Mouse (Mus musculus) liver, embryonic 14.5 days (tissue): ENCODE measurements at regions not wholly inside any gene's neighbourhood (a gene's known extent, or its start where the extent isn't known, plus 50 kb on each side); places are given as distances from the start of the nearest gene placed in this dataset.

Experiments
- ATAC-seq: fragments of 200-750 bp; cut with Nextera tagmentation; 2 replicates; pipeline ENCODE4 v1.8.0; 2017; ENCODE audit warnings: moderate number of reproducible peaks, mild to moderate bottlenecking, moderate library complexity; ENCODE audit not compliant: insufficient read depth
- DNase-seq, 3 experiments: peaks; one replicate each; pipeline ENCODE4 v3.0.0-alpha.2; 2012 to 2013; ENCODE audit warnings: low read depth in 3 of 3, low spot score in 3 of 3
- H3K27ac ChIP-seq: fragments of 300-500 bp; sonication (generic); 2 replicates; pipeline ENCODE4 v1.5.1; 2014; ENCODE audit warnings: moderate library complexity, mild to moderate bottlenecking, control low read depth, inconsistent platforms
- H3K27me3 ChIP-seq: fragments of 300-500 bp; sonication (generic); 2 replicates; pipeline ENCODE4 v1.6.1; 2014; ENCODE audit warnings: mild to moderate bottlenecking, low read length, moderate library complexity; ENCODE audit not compliant: control insufficient read depth, insufficient read depth
- H3K36me3 ChIP-seq: fragments of 300-500 bp; sonication (generic); replicated peaks from 2 replicates; pipeline ENCODE4 v1.6.1; 2014; ENCODE audit warnings: low read depth; ENCODE audit not compliant: control insufficient read depth, insufficient read depth
- H3K4me1 ChIP-seq, 2 experiments: fragments of 200-500 bp in 1 of 2; fragments of 300-500 bp in 1 of 2; sonication (generic) in 1 of 2; replicated peaks; 2 replicates each; pipeline ENCODE4 v1.6.1; 2012 to 2014; ENCODE audit warnings: antibody characterized with exemption in 1 of 2, inconsistent platforms in 1 of 2, low read length in 1 of 2; ENCODE audit not compliant: control insufficient read depth in 2 of 2, insufficient read depth in 2 of 2
- H3K4me2 ChIP-seq: fragments of 300-500 bp; sonication (generic); 2 replicates; pipeline ENCODE4 v1.6.1; 2014; ENCODE audit warnings: low read depth, mild to moderate bottlenecking, control low read depth, moderate library complexity
- H3K4me3 ChIP-seq, 2 experiments: fragments of 200-500 bp in 1 of 2; fragments of 300-500 bp in 1 of 2; sonication (generic) in 1 of 2; 2 replicates each; pipeline ENCODE4 v1.5.1; 2012 to 2014; ENCODE audit warnings: low read depth in 2 of 2, low read length in 2 of 2, mild to moderate bottlenecking in 2 of 2, control low read depth in 1 of 2, inconsistent platforms in 1 of 2, moderate library complexity in 1 of 2; ENCODE audit not compliant: insufficient read depth in 1 of 2
- H3K9ac ChIP-seq: fragments of 300-500 bp; sonication (generic); replicated peaks from 2 replicates; pipeline ENCODE4 v1.6.1; 2014; ENCODE audit warnings: mild to moderate bottlenecking, control low read depth, moderate library complexity
- H3K9me3 ChIP-seq: fragments of 300-500 bp; sonication (generic); 2 replicates; pipeline ENCODE4 v1.6.1; 2016; ENCODE audit warnings: low read length, mixed read lengths; ENCODE audit not compliant: control insufficient read depth
- CTCF ChIP-seq: IDR thresholded peaks from 2 replicates; pipeline ENCODE4 v1.5.1; 2016; ENCODE audit warnings: antibody characterized with exemption, low read depth, control low read depth
- EP300 ChIP-seq: IDR thresholded peaks from 2 replicates; pipeline ENCODE4 v1.6.1; 2016; ENCODE audit warnings: antibody characterized with exemption, low read depth
- WGBS: fragments of 180-500 bp; shearing (Covaris S2); extraction: QIAGEN DNeasy Blood & Tissue Kit; methylation state at CpG from one replicate; pipeline ENCODE4 v1.1.7; 2014; ENCODE audit not compliant: insufficient replicate concordance; 5-methylcytosine and 5-hydroxymethylcytosine counted together

- H3K27me3 ChIP-seq = no peaks in the 10 kb centered on the region
- H3K9ac ChIP-seq = no peak overlapping the region
- TF ChIP-seq EP300 (no peak), CTCF (no peak)
- no peaks in the 10 kb centered on the region for H3K36me3 ChIP-seq
- ATAC-seq = no peak
- 15% methylated on average over 4 of the region's 4 CpGs for WGBS
- H3K4me1 ChIP-seq = peaks cover 0 to 2% of the 10 kb centered on the region in 2 experiments; a peak in 1 of 4 replicates
- H3K4me2 ChIP-seq = peak overlapping the region; percentile 44
- no peak overlapping the region for H3K4me3 ChIP-seq
- H3K9me3 ChIP-seq = no peaks in the 10 kb centered on the region
- DNase-seq = no peak
- H3K27ac ChIP-seq = no peak overlapping the region
Observed at GRCm38 (mm10) chr11:22629991-22630390, 118.1 kb downstream of the Tmem17 start.

- H3K27me3 ChIP-seq = no peaks in the 10 kb centered on the region
- no peak overlapping the region for H3K4me3 ChIP-seq
- peaks cover 0 to 2% of the 10 kb centered on the region in 2 experiments; a peak in 1 of 4 replicates for H3K4me1 ChIP-seq
- ATAC-seq (no peak), DNase-seq (no peak)
- no peak overlapping the region for H3K4me2 ChIP-seq
- no peak overlapping the region for H3K9ac ChIP-seq
- WGBS = 65% methylated on average over 5 of the region's 5 CpGs
- TF ChIP-seq EP300 (no peak), CTCF (no peak)
- no peak overlapping the region for H3K27ac ChIP-seq
- H3K9me3 ChIP-seq = no peaks in the 10 kb centered on the region
- H3K36me3 ChIP-seq = no peaks in the 10 kb centered on the region
Observed at GRCm38 (mm10) chr11:22630982-22631381, 119.1 kb downstream of the Tmem17 start.

DNA sequence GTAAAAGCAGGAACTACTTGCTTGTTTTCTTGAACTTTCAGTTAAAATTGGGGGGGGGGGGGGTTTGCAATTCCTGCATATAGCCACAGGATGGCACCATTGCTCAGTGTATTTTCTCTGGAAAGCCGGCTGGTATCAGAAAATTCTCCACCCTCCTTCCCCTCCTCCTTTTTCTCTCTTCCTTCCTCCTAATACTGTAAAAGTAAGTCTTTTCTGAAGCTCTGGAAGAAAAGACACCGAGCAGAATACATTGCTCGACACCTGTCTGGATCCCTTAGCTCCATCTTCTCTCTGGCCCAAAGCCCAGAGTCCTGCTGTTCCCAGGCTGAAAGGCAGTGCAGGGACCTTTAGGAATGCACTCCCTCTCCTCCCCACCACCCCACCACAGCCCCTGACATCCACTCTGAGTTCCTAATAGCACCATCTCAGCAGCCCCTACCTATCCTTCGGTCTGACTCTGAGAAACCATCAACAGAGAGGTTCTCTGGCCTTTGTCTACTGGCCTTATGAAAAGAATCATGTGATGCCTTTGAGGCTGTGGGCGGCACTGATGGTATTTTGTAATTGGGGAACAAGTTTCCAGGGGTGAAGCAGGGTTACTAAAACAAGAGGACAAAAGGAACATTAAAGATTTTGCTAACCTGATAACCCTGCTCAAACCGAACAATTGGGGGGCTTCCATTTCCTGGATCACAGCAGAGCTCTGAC lies 119.9 kb downstream of the Tmem17 start:
- 12% methylated on average over 6 of the region's 6 CpGs for WGBS
- no peak for ATAC-seq
- no peak overlapping the region for H3K9ac ChIP-seq

GRCm38 (mm10) chr11:22632314-22632700 lies 120.4 kb downstream of the Tmem17 start:
- ATAC-seq = no peak
- no peaks in the 10 kb centered on the region for H3K27me3 ChIP-seq
- TF ChIP-seq CTCF (no peak), EP300 (no peak)

More for the DNA sequence above, 119.9 kb downstream of the Tmem17 start:
- DNase-seq = peak in 1 of 3 experiments; percentile 9
- Histone ChIP-seq H3K27ac (no peak overlapping the region), H3K4me1 (peaks cover 0 to 2% of the 10 kb centered on the region in 2 experiments; a peak in 1 of 4 replicates), H3K27me3 (no peaks in the 10 kb centered on the region), H3K9me3 (no peaks in the 10 kb centered on the region), H3K36me3 (no peaks in the 10 kb centered on the region), H3K4me2 (no peak overlapping the region; the same call in 1 of the 2 replicates), H3K4me3 (no peak overlapping the region)
- peak; percentile 36; the same call in 1 of the 2 replicates for TF ChIP-seq CTCF
- no peak for TF ChIP-seq EP300

GRCm38 (mm10) chr11:22632988-22633387 lies 121.1 kb downstream of the Tmem17 start:
- ATAC-seq (no peak), DNase-seq (no peak)
- H3K27me3 ChIP-seq = no peaks in the 10 kb centered on the region
- no peaks in the 10 kb centered on the region for H3K36me3 ChIP-seq
- H3K4me3 ChIP-seq = no peak overlapping the region
- 44% methylated on average over 5 of the region's 5 CpGs for WGBS
- H3K4me2 ChIP-seq = no peak overlapping the region
- no peak overlapping the region for H3K9ac ChIP-seq
- H3K27ac ChIP-seq = no peak overlapping the region
- no peak for TF ChIP-seq CTCF
- TF ChIP-seq EP300 = no peak
- H3K4me1 ChIP-seq = peaks cover 0 to 2% of the 10 kb centered on the region in 2 experiments; a peak in 1 of 4 replicates
- no peaks in the 10 kb centered on the region for H3K9me3 ChIP-seq

More at GRCm38 (mm10) chr11:22632314-22632700, 120.4 kb downstream of the Tmem17 start:
- no peaks in the 10 kb centered on the region for H3K9me3 ChIP-seq
- no peak overlapping the region for H3K4me3 ChIP-seq
- H3K36me3 ChIP-seq = no peaks in the 10 kb centered on the region
- H3K27ac ChIP-seq = no peak overlapping the region
- no peak overlapping the region for H3K9ac ChIP-seq
- no peak overlapping the region for H3K4me2 ChIP-seq
- no peak for DNase-seq
- peaks cover 0 to 2% of the 10 kb centered on the region in 2 experiments; a peak in 1 of 4 replicates for H3K4me1 ChIP-seq
